Mouse (Mus musculus) spleen, postnatal 14 days (tissue): ENCODE measurements around the gene Adgrl4.

Source experiments
- DNase-seq, 2 experiments: peaks; one replicate each; pipeline ENCODE4 v3.0.0; 2021 to 2022; ENCODE audit warnings: low spot score in 2 of 2

Gene Adgrl4

GRCm38 (mm10) chr3:151437693-151438092, at the start of gene Adgrl4:
Gene Adgrl4 (plus strand): TSS chr3:151437887.
- DNase-seq: no peak

GRCm38 (mm10) chr3:151390912-151391311, 46.8 kb upstream of the Adgrl4 start:
- DNase-seq: no peak

- DNase-seq: no peak
Measured at GRCm38 (mm10) chr3:151392891-151393290, 44.8 kb upstream of the Adgrl4 start.

GRCm38 (mm10) chr3:151393330-151393729, 44.4 kb upstream of the Adgrl4 start:
- no peak for DNase-seq

- DNase-seq: no peak
Measured at GRCm38 (mm10) chr3:151399270-151399669, 38.4 kb upstream of the Adgrl4 start.

- no peak for DNase-seq
Measured at GRCm38 (mm10) chr3:151411031-151411430, 26.7 kb upstream of the Adgrl4 start.

- no peak for DNase-seq
Measured at GRCm38 (mm10) chr3:151411488-151411887, 26.2 kb upstream of the Adgrl4 start.

- no peak for DNase-seq
Measured at GRCm38 (mm10) chr3:151416931-151417330, 20.8 kb upstream of the Adgrl4 start.

GRCm38 (mm10) chr3:151417688-151418572, 19.8 kb upstream of the Adgrl4 start:
- no peak for DNase-seq

GRCm38 (mm10) chr3:151424326-151425207, 13.1 kb upstream of the Adgrl4 start:
- no peak for DNase-seq

- DNase-seq: no peak
Measured at GRCm38 (mm10) chr3:151430106-151430505, 7.6 kb upstream of the Adgrl4 start.

GRCm38 (mm10) chr3:151431507-151431906, 6.2 kb upstream of the Adgrl4 start:
- DNase-seq: no peak

GRCm38 (mm10) chr3:151438364-151438763, 677 bp downstream of the Adgrl4 start:
- DNase-seq: no peak

GRCm38 (mm10) chr3:151439976-151440375, 2.3 kb downstream of the Adgrl4 start:
- no peak for DNase-seq

GRCm38 (mm10) chr3:151442026-151442425, 4.3 kb downstream of the Adgrl4 start:
- no peak for DNase-seq

- DNase-seq: no peak
Measured at GRCm38 (mm10) chr3:151443486-151443885, 5.8 kb downstream of the Adgrl4 start.

GRCm38 (mm10) chr3:151444284-151444683, 6.6 kb downstream of the Adgrl4 start:
- no peak for DNase-seq

- no peak for DNase-seq
Measured at GRCm38 (mm10) chr3:151445936-151446335, 8.2 kb downstream of the Adgrl4 start.

- DNase-seq: no peak
Measured at GRCm38 (mm10) chr3:151454985-151455701, 17.5 kb downstream of the Adgrl4 start.

GRCm38 (mm10) chr3:151459430-151460190, 21.9 kb downstream of the Adgrl4 start:
- no peak for DNase-seq

- DNase-seq: no peak
Measured at GRCm38 (mm10) chr3:151465215-151465614, 27.5 kb downstream of the Adgrl4 start.
